Mouse (Mus musculus) CH12.LX (cell line): ENCODE data around the gene Gm5148. TPM values are rescaled to one million over a fixed set of nuclear protein-coding genes. Genes with fewer than 3 reads are reported as not detected.

Source experiments
- DNase-seq: peaks from one replicate; pipeline ENCODE4 v3.0.0-alpha.2; 2013; ENCODE audit errors: extremely low read depth
- H3K27ac ChIP-seq: 2 replicates; pipeline ENCODE4 v1.5.1; 2012; ENCODE audit warnings: low read depth, mild to moderate bottlenecking, control low read depth, moderate library complexity; ENCODE audit not compliant: insufficient read depth
- H3K27me3 ChIP-seq: replicated peaks from 2 replicates; pipeline ENCODE3; 2012; ENCODE audit warnings: inconsistent platforms
- H3K36me3 ChIP-seq, 2 experiments: replicated peaks in 1 of 2; 2 replicates each; pipeline versions ENCODE3 to v1.6.1; 2012; ENCODE audit warnings: inconsistent platforms in 1 of 2, low read length in 1 of 2, mild to moderate bottlenecking in 1 of 2, mixed read lengths in 1 of 2, moderate library complexity in 1 of 2; ENCODE audit not compliant: control insufficient read depth in 1 of 2, insufficient read depth in 1 of 2
- H3K4me1 ChIP-seq, 2 experiments: 2 replicates each; pipeline ENCODE4 v1.6.1; 2012; ENCODE audit warnings: inconsistent platforms in 1 of 2, moderate library complexity in 1 of 2; ENCODE audit not compliant: insufficient read depth in 2 of 2, control insufficient read depth in 1 of 2
- H3K4me2 ChIP-seq: 2 replicates; pipeline ENCODE4 v1.6.1; 2012; ENCODE audit warnings: low read depth, mild to moderate bottlenecking, control low read depth; ENCODE audit not compliant: poor library complexity, insufficient read depth, severe bottlenecking
- H3K4me3 ChIP-seq, 3 experiments: fragments of 150-350 bp in 1 of 3; sonication (generic) in 1 of 3; replicated peaks in 1 of 3; 2 replicates each; pipeline versions ENCODE3 to v1.5.1; 2011 to 2012; ENCODE audit warnings: low read depth in 2 of 3, low read length in 2 of 3, mild to moderate bottlenecking in 2 of 3, moderate library complexity in 2 of 3, control low read depth in 1 of 3, improper control_type of control experiment in 1 of 3, inconsistent platforms in 1 of 3, mixed read lengths in 1 of 3; ENCODE audit not compliant: poor library complexity in 1 of 3
- H3K79me2 ChIP-seq: replicated peaks from 2 replicates; pipeline ENCODE4 v1.6.1; 2012; ENCODE audit warnings: mild to moderate bottlenecking, moderate library complexity; ENCODE audit not compliant: control insufficient read depth, poor library complexity, insufficient read depth, severe bottlenecking; ENCODE audit errors: extremely low read depth
- H3K9ac ChIP-seq: 2 replicates; pipeline ENCODE4 v1.6.1; 2012; ENCODE audit warnings: low read depth, mild to moderate bottlenecking, control low read depth, moderate library complexity; ENCODE audit not compliant: insufficient read depth
- H3K9me3 ChIP-seq: replicated peaks from 2 replicates; pipeline ENCODE3; 2012; ENCODE audit warnings: low read length, inconsistent platforms, mixed read lengths
- CHD1 ChIP-seq: IDR thresholded peaks from 2 replicates; pipeline ENCODE4 v1.6.1; 2012; ENCODE audit warnings: low read depth, low read length, improper control_type of control experiment, inconsistent platforms
- CTCF ChIP-seq, 2 experiments: IDR thresholded peaks in 1 of 2; conservative IDR thresholded peaks in 1 of 2; 2 replicates each; pipeline ENCODE4 v1.5.1; 2011 to 2012; ENCODE audit warnings: low read depth in 2 of 2, low read length in 2 of 2, improper control_type of control experiment in 1 of 2, inconsistent platforms in 1 of 2, mild to moderate bottlenecking in 1 of 2, moderate library complexity in 1 of 2
- E2F4 ChIP-seq: IDR thresholded peaks from 2 replicates; pipeline ENCODE4 v1.6.1; 2011; ENCODE audit warnings: low read depth, low read length, improper control_type of control experiment; ENCODE audit not compliant: insufficient replicate concordance
- ELF1 ChIP-seq: IDR thresholded peaks from 2 replicates; pipeline ENCODE4 v1.6.1; 2014; ENCODE audit warnings: low read depth, mild to moderate bottlenecking, inconsistent platforms, low read length, improper control_type of control experiment
- EP300 ChIP-seq: IDR thresholded peaks from 2 replicates; pipeline ENCODE4 v1.6.1; 2011; ENCODE audit warnings: low read length, improper control_type of control experiment
- GABPA ChIP-seq: IDR thresholded peaks from 2 replicates; pipeline ENCODE4 v1.6.1; 2012; ENCODE audit warnings: low read depth, low read length, improper control_type of control experiment, inconsistent platforms; ENCODE audit not compliant: insufficient replicate concordance
- HCFC1 ChIP-seq: IDR thresholded peaks from 2 replicates; pipeline ENCODE4 v1.6.1; 2012; ENCODE audit warnings: low read depth, mild to moderate bottlenecking, inconsistent platforms, low read length, improper control_type of control experiment
- IRF4 ChIP-seq: IDR thresholded peaks from 2 replicates; pipeline ENCODE4 v1.6.1; 2014; ENCODE audit warnings: low read depth, mild to moderate bottlenecking, inconsistent platforms, low read length, improper control_type of control experiment
- JUN ChIP-seq: IDR thresholded peaks from 2 replicates; pipeline ENCODE4 v1.6.1; 2011; ENCODE audit warnings: low read depth, mild to moderate bottlenecking, low read length, improper control_type of control experiment, moderate library complexity; ENCODE audit not compliant: insufficient read depth
- JUND ChIP-seq: conservative IDR thresholded peaks from 2 replicates; pipeline ENCODE4 v1.6.1; 2011; ENCODE audit warnings: low read depth, low read length, improper control_type of control experiment
- KAT2A ChIP-seq: IDR thresholded peaks from 2 replicates; pipeline ENCODE4 v1.6.1; 2012; ENCODE audit warnings: low read length, improper control_type of control experiment, inconsistent platforms; ENCODE audit not compliant: insufficient replicate concordance
- MAFK ChIP-seq: IDR thresholded peaks from 2 replicates; pipeline ENCODE4 v1.6.1; 2011; ENCODE audit warnings: low read length, improper control_type of control experiment; ENCODE audit not compliant: insufficient replicate concordance
- MAZ ChIP-seq: IDR thresholded peaks from 2 replicates; pipeline ENCODE4 v1.6.1; 2012; ENCODE audit warnings: low read depth, mild to moderate bottlenecking, inconsistent platforms, low read length, improper control_type of control experiment, moderate library complexity
- MEF2A ChIP-seq: IDR thresholded peaks from 2 replicates; pipeline ENCODE4 v1.6.1; 2014; ENCODE audit warnings: low read depth, mild to moderate bottlenecking, inconsistent platforms, low read length, improper control_type of control experiment, borderline replicate concordance
- MXI1 ChIP-seq: IDR thresholded peaks from 2 replicates; pipeline ENCODE4 v1.6.1; 2011; ENCODE audit warnings: mild to moderate bottlenecking, low read depth, low read length, improper control_type of control experiment
- MYC ChIP-seq: IDR thresholded peaks from 2 replicates; pipeline ENCODE4 v1.6.1; 2011; ENCODE audit warnings: low read depth, mild to moderate bottlenecking, improper control_type of control experiment, low read length
- NELFE ChIP-seq: IDR thresholded peaks from 2 replicates; pipeline ENCODE4 v1.6.1; 2011; ENCODE audit warnings: low read depth, low read length, improper control_type of control experiment
- NRF1 ChIP-seq: IDR thresholded peaks from 2 replicates; pipeline ENCODE4 v1.6.1; 2014; ENCODE audit warnings: low read depth, mild to moderate bottlenecking, inconsistent platforms, low read length, improper control_type of control experiment, moderate library complexity
- POLR2AphosphoS2 ChIP-seq: IDR thresholded peaks from 2 replicates; pipeline ENCODE4 v1.6.1; 2011; ENCODE audit warnings: low read depth, low read length, improper control_type of control experiment
- RCOR1 ChIP-seq: conservative IDR thresholded peaks from 2 replicates; pipeline ENCODE4 v1.6.1; 2012; ENCODE audit warnings: low read depth, mild to moderate bottlenecking, inconsistent platforms, low read length, improper control_type of control experiment
- SIN3A ChIP-seq: IDR thresholded peaks from 2 replicates; pipeline ENCODE4 v1.6.1; 2012; ENCODE audit warnings: low read length, improper control_type of control experiment, inconsistent platforms
- SMC3 ChIP-seq: IDR thresholded peaks from 2 replicates; pipeline ENCODE4 v1.6.1; 2011; ENCODE audit warnings: low read depth, low read length, improper control_type of control experiment
- TBP ChIP-seq: conservative IDR thresholded peaks from 2 replicates; pipeline ENCODE4 v1.6.1; 2011; ENCODE audit warnings: low read depth, low read length, improper control_type of control experiment
- TCF12 ChIP-seq: IDR thresholded peaks from 2 replicates; pipeline ENCODE4 v1.6.1; 2014; ENCODE audit warnings: low read depth, mild to moderate bottlenecking, inconsistent platforms, low read length, improper control_type of control experiment
- UBTF ChIP-seq: IDR thresholded peaks from 2 replicates; pipeline ENCODE4 v1.6.1; 2012; ENCODE audit warnings: low read depth, mild to moderate bottlenecking, inconsistent platforms, low read length, improper control_type of control experiment, moderate library complexity
- USF1 ChIP-seq: IDR thresholded peaks from 2 replicates; pipeline ENCODE4 v1.6.1; 2014; ENCODE audit warnings: low read depth, mild to moderate bottlenecking, inconsistent platforms, low read length, improper control_type of control experiment
- USF2 ChIP-seq: conservative IDR thresholded peaks from 2 replicates; pipeline ENCODE4 v1.6.1; 2011; ENCODE audit warnings: low read depth, low read length, improper control_type of control experiment
- ZKSCAN1 ChIP-seq: IDR thresholded peaks from 2 replicates; pipeline ENCODE4 v1.6.1; 2012; ENCODE audit warnings: low read depth, inconsistent platforms, low read length, improper control_type of control experiment, borderline replicate concordance
- ZMIZ1 ChIP-seq: IDR thresholded peaks from 2 replicates; pipeline ENCODE4 v1.6.1; 2012; ENCODE audit warnings: low read depth, mild to moderate bottlenecking, inconsistent platforms, low read length, improper control_type of control experiment
- ZNF384 ChIP-seq: IDR thresholded peaks from 2 replicates; pipeline ENCODE4 v1.6.1; 2012; ENCODE audit warnings: low read depth, low read length, improper control_type of control experiment, inconsistent platforms
- dilution Hi-C: fragments of 300-500 bp; cut with MboI; formaldehyde crosslinking; loops from 2 replicates; pipeline ENCODE4 v1.14.3; 2020; ENCODE audit warnings: low sequenced_read_pairs; ENCODE audit not compliant: extremely low pct_unique_long_range_greater_than_20kb, extremely low pct_ligation_motif_present
- in situ Hi-C: fragments of 300-500 bp; cut with MboI; formaldehyde crosslinking; loops from 3 replicates; pipeline ENCODE4 v1.14.3; 2019; ENCODE audit warnings: low sequenced_read_pairs, low pct_ligation_motif_present, low pct_unique_long_range_greater_than_20kb, mixed read lengths
- polyA plus RNA-seq: library from polyadenylated mRNA; unstranded; fragments of >175 nt; gene quantifications from 2 replicates; pipeline ENCODE4 v1.2.1, GENCODE M21; 2012; ENCODE audit warnings: low read depth; ENCODE audit not compliant: insufficient read length
- total RNA-seq, 2 experiments: library from RNA; depleted of rRNA; stranded (reverse); fragments of 300-350 nt in 1 of 2; fragments of >200 nt in 1 of 2; gene quantifications; 2 replicates each; pipeline ENCODE4 v1.2.3; 2012 to 2014

Gene Gm5148
- total and polyA plus RNA-seq, 3 experiments: 146 TPM; not detected in 2

- Histone ChIP-seq H3K27ac (no peak overlapping the region), H3K79me2 (no peaks in the 10 kb centered on the region), H3K9ac (no peak overlapping the region), H3K27me3 (no peaks in the 10 kb centered on the region), H3K36me3 (no peaks in the 10 kb centered on the region), H3K4me2 (no peak overlapping the region), H3K4me1 (peaks cover 2 to 9% of the 10 kb centered on the region in 2 experiments; a peak in 2 of 4 replicates), H3K9me3 (no peaks in the 10 kb centered on the region), H3K4me3 (no peak overlapping the region)
- TF ChIP-seq POLR2AphosphoS2 (no peak), KAT2A (no peak), MAZ (no peak), CTCF (conservative IDR thresholded peaks at IDR 0.05 in 1 of 2, IDR thresholded peaks at IDR 0.05 in 1 of 2; ENCODE audit: low read depth in 2 of 2, low read length in 2 of 2) (no peak), MXI1 (no peak), SMC3 (no peak), HCFC1 (no peak), JUN (no peak), ZMIZ1 (no peak), NELFE (no peak), E2F4 (no peak), IRF4 (no peak), MEF2A (no peak), ZNF384 (no peak), JUND (no peak), ELF1 (no peak), MYC (no peak), TCF12 (no peak), ZKSCAN1 (no peak)
- DNase-seq: no peak
- dilution Hi-C loops (no loop called here), in situ Hi-C loops (no loop called here)
Measured at GRCm38 (mm10) chr3:37723662-37724170, 574 bp downstream of the Gm5148 start.

- no peak for DNase-seq
- H3K4me1 ChIP-seq: peaks cover 2 to 3% of the 10 kb centered on the region in 2 experiments; a peak in 2 of 4 replicates
- no peak for TF ChIP-seq UBTF
- no peak for TF ChIP-seq CTCF (conservative IDR thresholded peaks at IDR 0.05 in 1 of 2, IDR thresholded peaks at IDR 0.05 in 1 of 2; ENCODE audit: low read depth in 2 of 2, low read length in 2 of 2)
- TF ChIP-seq USF1: no peak
- no peak for TF ChIP-seq GABPA
- no peak for TF ChIP-seq SIN3A
- no peak for TF ChIP-seq RCOR1
- TF ChIP-seq MAFK: no peak
- TF ChIP-seq USF2: no peak
- no peak for TF ChIP-seq IRF4
- TF ChIP-seq TBP: no peak
- no peak for TF ChIP-seq CHD1
- no peak for TF ChIP-seq JUND
- no peak for TF ChIP-seq NELFE
- no peak for TF ChIP-seq ELF1
- TF ChIP-seq EP300: no peak
- TF ChIP-seq NRF1: no peak
- TF ChIP-seq POLR2AphosphoS2: no peak
- TF ChIP-seq JUN: no peak
- no peaks in the 10 kb centered on the region for H3K27me3 ChIP-seq
- no peaks in the 10 kb centered on the region for H3K79me2 ChIP-seq
- no peak overlapping the region for H3K4me3 ChIP-seq
- H3K9ac ChIP-seq: no peak overlapping the region
- no peaks in the 10 kb centered on the region for H3K9me3 ChIP-seq
- H3K27ac ChIP-seq: no peak overlapping the region
- in situ Hi-C loops (no loop called here), dilution Hi-C loops (no loop called here)
- H3K4me2 ChIP-seq: no peak overlapping the region
- no peaks in the 10 kb centered on the region for H3K36me3 ChIP-seq
Measured at GRCm38 (mm10) chr3:37723061-37723521, 1.2 kb downstream of the Gm5148 start.
